Mouse (Mus musculus) adipocyte (in vitro differentiated cells): ENCODE measurements around the gene Art4.

Source experiments
- DNase-seq: peaks from one replicate; pipeline ENCODE4 v3.0.0-alpha.2; 2016; ENCODE audit warnings: low spot score

Gene Art4

DNA sequence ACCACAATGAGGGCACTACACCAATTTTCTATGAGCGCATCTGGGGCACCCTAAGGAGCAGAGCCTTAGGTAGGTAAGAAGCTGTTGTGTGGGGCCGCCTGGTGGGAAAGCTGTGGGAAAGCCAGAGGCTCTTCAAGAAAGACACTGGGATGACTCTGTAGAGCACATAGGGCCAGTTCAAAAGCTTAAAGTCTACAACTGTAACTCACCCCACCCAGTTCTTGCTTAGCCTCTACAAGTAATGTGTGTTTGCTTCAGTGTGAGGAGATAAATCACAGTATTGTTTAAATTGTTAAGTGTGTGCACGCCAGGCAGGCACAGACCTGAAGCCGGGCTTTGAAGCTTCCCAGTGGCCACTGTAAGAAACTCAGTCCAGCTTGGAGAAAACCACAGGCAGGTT lies 8.6 kb upstream of the Art4 start:
- DNase-seq, result no peak

DNA sequence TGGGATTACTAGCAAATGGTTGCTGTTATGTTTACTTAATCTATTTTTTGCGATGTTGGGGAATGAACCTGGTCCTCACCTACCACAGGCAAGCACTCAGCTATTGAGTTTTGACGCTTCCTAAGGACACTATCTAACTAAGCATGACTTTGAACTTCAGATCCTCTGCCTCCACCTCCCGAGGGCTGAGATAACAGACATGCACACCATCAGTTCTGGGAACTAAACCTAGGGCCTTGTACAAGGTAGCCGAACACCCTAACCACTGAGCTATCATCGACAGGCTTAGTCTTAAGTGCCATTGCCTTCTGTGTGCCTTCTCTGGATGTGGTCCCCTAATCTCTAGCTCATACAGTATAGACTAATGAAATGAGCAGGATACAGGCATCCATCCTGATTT lies 7.8 kb upstream of the Art4 start:
- no peak for DNase-seq

DNA sequence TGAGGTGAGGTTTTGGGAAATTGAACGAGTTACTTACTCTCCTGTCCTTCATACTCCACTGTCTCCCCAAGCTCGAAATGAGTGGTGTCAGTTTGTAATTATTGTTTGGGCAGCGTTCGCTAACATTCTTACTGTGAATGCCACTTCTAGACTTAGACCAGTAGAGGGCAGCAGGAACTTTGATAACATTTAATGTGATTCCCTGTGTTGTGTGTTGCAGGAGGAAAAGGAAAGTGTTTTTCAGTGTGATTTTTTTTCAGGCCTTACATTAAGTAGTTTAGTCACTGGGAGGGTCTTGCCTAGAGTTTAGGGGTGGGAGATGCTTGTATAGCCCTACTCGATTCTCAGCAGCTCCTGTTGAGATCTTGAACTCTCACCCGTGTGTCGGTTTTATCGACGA lies 3.5 kb upstream of the Art4 start:
- DNase-seq, result peak; percentile 88

GRCm38 (mm10) chr6:136858420-136858819 lies 887 bp upstream of the Art4 start:
- DNase-seq, result no peak

- DNase-seq, result peak; percentile 50
Measured at GRCm38 (mm10) chr6:136857873-136858260, 334 bp upstream of the Art4 start.

- DNase-seq, result no peak
Measured at GRCm38 (mm10) chr6:136856071-136856636, 1.4 kb downstream of the Art4 start.

DNA sequence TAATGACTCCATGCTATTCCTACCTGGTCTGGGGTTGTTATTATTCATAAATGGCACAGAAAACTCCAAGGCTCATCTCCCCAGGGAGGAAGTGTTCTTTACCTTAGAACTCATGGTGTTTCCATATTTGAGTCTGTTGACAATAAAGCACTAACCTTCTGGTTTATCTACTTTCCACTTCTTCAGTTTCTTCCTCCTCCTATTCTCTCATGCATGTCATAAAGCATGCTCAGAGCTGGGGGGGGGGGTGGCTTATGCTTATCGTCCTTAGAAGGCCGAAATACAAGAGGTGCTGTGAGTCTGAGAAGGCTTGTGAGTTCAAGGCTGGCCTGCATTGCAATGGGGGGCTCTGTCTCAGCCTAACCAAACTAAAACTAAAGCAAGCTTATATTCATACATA lies 2.4 kb downstream of the Art4 start:
- DNase-seq, result no peak

GRCm38 (mm10) chr6:136854361-136854781 lies 3.2 kb downstream of the Art4 start:
- no peak for DNase-seq

DNA sequence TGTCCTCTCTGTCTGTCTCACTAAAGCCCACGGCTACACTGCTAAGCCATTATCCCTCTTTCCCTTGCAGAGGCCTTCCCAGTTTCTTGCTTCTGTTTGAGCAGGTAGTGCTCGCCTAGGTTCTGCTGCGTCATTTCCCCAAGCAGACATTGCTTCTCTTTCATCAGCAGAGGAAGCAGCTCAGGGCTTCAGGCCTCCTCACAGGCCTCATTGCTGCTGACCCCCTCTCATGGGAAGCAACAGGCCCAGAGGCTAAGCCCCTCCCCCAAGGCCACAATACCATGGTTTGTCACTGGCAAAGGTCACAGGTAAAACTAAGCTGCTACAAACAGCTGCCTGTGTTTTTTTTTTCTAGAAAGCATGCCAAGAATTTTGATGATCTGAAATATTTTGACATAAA lies 4.8 kb downstream of the Art4 start:
- no peak for DNase-seq

- no peak for DNase-seq
Measured at GRCm38 (mm10) chr6:136852348-136852747, 5.2 kb downstream of the Art4 start.

DNA sequence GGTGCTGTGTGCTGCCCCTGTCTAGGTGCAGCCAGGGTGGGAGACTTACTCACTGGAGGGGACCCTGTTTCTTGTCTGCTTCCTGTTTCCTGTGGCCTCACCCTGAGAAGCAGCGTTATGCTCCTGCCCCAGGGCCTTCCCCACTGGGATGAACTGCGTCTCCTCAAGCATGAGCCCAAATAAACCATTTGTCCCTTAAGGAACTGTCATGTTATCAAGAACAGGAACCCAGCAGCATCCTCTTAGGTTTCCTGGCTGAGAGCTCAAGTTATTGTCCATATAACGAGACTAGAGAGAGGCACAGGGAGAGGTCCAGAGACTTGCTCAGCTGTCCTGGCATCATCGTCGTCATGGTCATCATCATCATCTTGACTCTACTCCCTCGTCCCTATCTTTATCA lies 7.3 kb downstream of the Art4 start:
- no peak for DNase-seq

- no peak for DNase-seq
Measured at GRCm38 (mm10) chr6:136848971-136849370, 8.6 kb downstream of the Art4 start.

GRCm38 (mm10) chr6:136848399-136848798 lies 9.1 kb downstream of the Art4 start:
- DNase-seq, result no peak

- peak; percentile 43 for DNase-seq
Measured at GRCm38 (mm10) chr6:136847790-136848189, 9.7 kb downstream of the Art4 start.

DNA sequence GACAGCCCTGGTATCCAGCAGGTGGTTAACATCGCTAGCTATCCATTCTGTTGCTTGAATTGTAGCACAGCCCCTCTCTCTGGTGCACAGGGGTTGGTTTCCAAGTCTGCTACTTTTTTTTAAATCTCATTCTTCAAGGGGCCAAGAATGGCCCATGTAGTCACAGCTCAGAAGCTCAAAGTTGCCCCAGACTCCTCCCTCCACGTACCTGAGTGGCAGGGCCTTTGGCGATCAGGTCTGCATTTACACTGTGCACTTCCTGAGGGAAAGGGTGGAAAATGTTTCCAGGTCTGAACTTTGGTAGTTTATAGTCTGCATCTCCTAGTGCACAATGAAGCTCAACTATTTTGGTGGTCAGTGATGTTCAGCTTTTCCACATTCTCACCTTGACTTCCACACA lies 10.3 kb downstream of the Art4 start:
- no peak for DNase-seq

DNA sequence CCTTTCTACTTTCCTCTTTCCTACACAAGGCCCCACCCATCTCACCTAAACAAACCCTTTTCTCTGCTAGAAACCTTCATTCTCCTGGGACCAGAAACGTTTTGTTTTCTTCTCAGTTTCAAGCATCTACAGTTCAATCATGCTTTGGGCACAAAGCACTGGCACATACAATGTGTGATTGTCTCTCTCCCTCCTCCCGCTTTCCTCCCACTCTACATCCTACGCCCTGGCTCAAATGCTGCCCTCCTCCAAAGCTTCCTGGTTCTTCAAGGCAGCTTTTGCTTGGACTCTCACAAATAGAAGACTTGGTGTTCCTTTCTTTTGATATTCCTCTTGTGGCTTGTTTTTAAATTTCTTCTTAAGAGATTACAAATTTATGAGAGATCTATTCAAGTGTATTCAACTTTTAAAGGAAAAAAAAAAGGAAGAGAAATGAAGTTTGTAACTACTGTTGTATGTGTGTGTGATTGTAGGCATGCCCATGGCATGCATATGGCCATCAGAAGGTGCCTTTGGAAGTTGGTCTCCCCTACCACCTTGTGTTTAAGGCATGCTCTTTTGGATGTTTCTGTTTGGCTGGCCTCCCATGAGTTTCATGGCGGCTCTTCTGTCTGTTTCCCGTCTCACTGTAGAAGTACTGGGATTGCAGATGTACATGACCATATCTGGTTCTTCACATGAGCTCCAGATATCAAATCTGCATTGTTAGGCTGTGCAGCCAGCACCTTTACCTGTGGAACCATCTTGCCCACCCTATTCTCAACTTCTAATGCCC lies 11.6 kb downstream of the Art4 start:
- no peak for DNase-seq

GRCm38 (mm10) chr6:136844903-136845302 lies 12.6 kb downstream of the Art4 start:
- no peak for DNase-seq

DNA sequence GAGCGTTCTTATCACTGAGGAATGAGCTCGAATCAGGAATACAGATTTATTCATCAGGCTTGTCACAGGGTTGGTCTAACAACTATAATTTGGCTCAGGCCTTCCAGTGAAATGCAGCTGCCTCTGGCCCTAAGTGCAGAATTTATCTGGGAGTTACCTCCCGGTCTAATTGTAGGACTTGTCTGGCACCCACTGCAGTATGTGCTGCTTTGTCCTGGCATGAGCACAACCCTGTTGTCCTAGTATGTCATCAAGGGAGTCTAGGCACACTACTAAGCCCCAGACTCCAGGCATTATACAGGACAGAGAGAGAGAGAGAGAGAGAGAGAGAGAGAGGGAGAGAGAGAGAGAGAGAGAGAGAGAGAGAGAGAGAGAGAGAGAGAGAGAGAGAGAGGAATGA lies 20.2 kb downstream of the Art4 start:
- DNase-seq, result no peak

DNA sequence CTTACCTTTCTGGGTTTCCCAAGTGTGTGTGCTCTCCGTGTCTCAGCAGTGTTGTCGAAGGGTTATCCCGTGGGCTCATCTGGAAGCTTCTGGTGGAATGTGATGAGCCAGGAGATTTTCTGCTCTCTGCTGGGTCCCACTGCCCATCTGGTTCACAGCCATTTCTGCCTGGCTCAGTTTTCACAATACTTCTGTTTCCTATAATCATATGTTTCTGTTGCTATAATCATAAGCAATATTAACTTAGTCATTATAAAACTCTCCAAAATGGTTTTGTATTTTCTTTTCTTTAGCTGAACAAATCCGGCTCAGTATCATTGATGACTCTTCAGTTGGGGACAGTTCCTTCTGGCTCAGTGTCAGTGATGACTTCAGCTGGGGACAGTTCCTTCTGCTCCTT lies 22.2 kb downstream of the Art4 start, which contains the start of gene Smco3:
Smco3 (minus strand) TSS at position 101 of the 400 bp plus-strand sequence.
- no peak for DNase-seq

- no peak for DNase-seq
Measured at GRCm38 (mm10) chr6:136831712-136832111, 25.8 kb downstream of the Art4 start.

GRCm38 (mm10) chr6:136828681-136829080 lies 28.9 kb downstream of the Art4 start:
- no peak for DNase-seq

- peak; percentile 99 for DNase-seq
Measured at GRCm38 (mm10) chr6:136827881-136828561, 29.5 kb downstream of the Art4 start, which contains the start of gene Wbp11. Gene Wbp11 (minus strand): TSS chr6:136828233.

- peak; percentile 68 for DNase-seq
Measured at GRCm38 (mm10) chr6:136827516-136827880, 30.0 kb downstream of the Art4 start, which contains the start of gene BC049715. Gene BC049715 (plus strand): TSS chr6:136827626.
